Mouse (Mus musculus) natural killer cell, adult 2 months (primary cell): ENCODE data around the gene 1810010H24Rik.
A peak's percentile ranks its signal among the peaks of the same experiment; 100 is the strongest.
"Not testable (repeated sequence)": the region's sequence is repeated elsewhere in the genome, so short reads cannot be mapped to it uniquely, and the experiment has no call there.

Experiments
- DNase-seq, 2 experiments: peaks; one replicate each; pipeline ENCODE4 v3.0.0; 2022; ENCODE audit warnings: low spot score in 2 of 2

The 1810010H24Rik gene

DNA sequence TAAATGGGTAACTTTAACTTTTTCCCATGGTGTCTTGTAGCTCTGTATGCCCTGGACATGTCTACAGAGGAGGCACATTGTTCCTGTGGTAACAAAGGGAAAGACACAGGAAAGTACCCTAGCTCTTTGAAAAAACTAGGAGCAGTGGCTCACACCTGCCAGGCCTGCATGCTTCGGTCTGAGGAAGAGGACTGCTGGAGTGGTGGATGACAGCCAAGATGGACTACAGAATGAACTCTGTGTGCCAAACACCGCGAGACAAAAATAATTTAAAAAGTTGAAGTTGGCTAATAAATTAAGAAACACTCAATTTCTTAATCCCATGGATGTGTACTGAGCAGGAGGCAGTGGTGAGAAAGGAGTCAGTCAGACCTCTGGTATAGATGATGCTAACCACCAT is 15.9 kb downstream of the 1810010H24Rik start:
- no peak for DNase-seq

DNA sequence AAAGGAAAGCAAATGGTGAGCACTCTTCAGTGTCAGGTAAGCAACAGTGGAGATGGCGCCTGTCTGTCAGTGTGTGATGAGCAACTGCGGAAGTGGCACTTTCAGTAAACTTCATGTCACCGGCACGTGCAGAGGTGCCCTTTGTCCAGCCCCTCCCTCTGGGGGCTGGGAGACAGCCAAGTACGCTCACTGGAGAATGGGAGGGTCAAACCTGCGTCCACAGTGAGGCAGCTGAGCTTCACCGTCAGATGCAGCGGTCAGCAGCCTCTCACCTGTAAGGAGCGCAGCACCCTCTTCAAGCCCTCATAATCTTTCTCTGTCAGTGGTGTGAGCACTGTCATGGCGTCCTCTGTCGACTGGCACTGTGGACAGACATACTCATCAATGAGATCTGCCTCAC is 17.9 kb downstream of the 1810010H24Rik start:
- no peak for DNase-seq

DNA sequence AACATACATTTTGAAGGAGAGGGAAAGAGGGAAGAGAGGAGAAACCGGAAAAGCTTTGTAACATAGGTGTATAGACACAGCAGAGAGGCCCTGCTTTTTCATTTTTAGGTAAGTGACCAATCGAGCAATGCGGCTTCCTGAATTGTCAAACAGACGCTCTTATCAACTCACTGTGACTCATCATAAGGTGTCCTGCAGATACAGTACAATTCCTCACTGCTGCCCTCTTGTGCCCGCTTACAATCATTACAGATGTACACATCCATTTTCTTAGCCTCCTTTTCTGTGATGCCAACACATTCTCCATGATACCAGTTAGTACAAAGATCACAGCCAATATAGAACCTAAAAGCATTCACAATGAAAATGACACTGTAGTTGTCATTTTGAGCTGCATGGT is 18.8 kb downstream of the 1810010H24Rik start:
- peak; percentile 59 to 73 for DNase-seq

DNA sequence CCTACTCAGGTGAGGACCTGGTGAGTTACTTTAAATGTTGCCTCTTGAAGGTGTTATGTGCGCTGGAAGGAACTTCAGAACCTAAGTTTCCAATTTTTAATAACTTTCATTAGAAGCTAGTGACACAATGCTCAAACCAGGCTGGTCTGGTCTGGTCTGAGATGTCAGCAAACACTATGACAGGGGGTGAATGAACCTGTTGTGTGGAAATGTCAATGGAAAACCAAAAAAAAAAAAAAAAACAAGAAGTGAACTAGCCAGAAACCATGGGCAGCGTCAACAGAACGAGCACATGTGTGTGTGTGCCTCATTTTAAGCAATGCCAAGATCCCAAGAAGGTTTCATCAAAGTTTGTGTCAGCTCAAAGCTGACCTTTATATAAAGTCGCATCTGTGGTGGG is 20.1 kb downstream of the 1810010H24Rik start:
- no peak for DNase-seq

DNA sequence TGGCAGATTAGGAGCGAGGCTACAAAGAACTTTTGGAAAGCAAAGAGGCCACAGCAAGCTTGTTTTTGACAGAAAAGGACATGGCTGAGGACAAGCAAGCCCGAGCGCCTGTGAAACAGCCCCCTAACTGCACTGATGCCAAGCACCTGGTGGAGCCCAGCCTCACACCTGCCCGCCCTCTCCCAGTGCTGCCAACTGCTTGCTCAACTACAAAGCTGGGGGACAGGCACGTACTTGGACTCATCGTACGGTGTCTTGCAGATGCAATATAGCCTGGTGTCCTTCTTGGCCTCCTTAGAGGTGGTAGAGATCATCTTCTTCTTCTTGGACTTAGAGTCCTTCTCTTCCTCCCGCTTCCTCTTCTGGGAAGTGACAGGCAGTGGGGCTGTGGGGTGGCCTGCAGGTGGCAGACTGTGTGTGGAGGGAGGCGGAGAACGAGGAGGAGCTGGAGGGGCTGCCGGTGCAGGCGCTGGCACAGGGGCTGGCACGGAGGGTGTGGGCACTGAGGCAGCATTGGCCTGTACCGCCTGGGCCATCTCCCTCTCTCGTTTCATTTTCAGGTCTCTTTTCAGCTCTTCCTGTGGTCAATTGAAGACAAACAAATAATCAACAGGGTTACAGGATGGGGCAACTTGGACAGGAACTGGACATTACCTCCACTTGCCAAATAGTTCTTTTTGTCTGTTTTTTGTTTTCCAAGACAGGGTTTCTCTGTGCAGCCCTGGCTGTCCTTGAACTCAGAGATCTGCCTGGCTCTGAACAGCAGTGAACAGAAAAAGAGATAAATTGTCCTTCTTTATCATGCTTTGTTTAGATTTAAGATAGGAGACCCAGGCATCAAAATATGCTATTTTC is 21.5 kb downstream of the 1810010H24Rik start:
- no peak for DNase-seq

DNA sequence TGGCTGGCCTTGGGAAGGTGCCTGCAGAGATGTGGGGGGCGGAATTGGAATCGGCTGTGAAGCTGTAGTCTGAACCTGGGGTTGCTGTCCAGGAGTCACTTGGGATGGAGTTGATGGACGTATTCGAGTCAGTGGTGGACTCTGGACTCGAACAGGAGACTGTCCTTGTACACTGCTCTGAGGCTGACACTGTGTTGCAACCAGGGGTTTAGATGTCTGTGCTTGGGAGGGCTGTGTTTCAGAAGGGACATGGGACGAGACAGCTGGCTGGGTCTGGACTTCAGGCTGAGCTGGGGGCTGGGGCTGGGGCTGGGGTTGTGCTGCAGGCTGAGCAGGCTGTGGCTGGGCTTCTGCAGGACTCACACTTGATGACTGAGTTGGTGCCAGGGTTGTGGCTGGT is 29.4 kb downstream of the 1810010H24Rik start:
- DNase-seq = no peak

DNA sequence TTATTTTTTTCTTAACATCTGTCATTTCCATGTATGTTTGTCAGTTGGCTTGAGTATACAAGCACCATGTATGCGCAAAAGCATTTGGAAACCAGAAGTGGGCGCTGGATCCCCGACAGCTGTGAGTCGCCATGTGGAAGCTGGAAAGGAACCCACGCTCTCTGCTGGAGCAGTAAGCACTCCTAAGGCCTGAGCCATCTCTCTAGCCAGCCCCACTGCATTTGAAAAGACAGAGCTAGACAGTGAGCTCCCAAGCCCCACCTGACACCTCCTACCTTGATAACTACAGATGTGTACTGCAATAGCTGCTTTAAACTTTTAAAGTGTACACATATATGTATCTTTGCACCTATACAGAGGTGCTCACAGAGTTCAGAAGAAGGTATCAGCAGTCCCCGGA is 31.9 kb downstream of the 1810010H24Rik start:
- no peak for DNase-seq

DNA sequence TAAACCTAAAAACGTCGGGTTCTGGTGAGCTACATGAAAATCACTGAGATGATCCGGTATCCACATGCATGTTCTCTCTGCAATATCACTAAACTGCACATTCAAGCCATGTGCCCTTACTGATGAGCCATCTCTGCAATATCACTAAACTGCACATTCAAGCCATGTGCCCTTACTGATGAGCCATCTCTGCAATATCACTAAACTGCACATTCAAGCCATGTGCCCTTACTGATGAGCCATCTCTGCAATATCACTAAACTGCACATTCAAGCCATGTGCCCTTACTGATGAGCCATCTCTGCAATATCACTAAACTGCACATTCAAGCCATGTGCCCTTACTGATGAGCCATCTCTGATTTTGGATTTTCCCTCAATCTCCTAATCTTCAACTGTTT is 34.2 kb downstream of the 1810010H24Rik start:
- not testable (repeated sequence) for DNase-seq

DNA sequence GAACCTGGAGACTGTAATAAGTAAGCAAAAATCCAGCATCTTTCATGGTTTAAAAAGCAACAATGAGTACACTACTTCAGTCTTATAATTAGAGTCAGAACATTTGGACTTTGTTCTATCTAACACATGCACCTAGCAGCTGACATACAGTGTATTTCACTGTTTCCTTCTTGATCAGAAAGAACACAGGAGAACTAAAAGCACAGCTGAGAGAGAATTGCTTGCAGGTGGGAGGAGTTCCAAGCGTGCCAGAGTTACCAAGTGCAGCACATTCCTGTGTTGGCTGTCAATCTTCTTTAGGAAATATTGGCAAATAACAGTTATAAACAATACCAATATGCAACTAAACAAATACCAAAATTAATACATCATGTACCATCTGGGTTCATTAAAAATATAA is 35.5 kb downstream of the 1810010H24Rik start:
- DNase-seq = no peak

DNA sequence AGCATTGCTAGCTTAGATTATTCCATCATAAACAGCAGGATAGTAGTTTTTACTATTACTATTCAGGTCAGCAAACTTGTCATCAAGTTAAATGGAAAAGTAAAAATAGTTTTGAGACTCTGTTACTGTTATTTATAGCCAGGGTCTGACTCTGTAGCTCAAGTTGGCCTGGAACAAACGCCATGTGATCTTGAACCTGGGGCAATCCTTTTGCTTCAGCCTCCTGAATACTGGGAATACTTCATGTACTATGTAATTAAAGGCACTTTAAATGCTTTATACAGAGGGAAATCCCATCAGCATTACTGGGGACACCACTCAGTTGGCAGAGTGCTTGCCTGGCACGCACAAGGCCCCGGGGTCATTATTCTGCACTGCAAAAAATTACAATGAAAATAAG is 37.6 kb downstream of the 1810010H24Rik start:
- DNase-seq = no peak

DNA sequence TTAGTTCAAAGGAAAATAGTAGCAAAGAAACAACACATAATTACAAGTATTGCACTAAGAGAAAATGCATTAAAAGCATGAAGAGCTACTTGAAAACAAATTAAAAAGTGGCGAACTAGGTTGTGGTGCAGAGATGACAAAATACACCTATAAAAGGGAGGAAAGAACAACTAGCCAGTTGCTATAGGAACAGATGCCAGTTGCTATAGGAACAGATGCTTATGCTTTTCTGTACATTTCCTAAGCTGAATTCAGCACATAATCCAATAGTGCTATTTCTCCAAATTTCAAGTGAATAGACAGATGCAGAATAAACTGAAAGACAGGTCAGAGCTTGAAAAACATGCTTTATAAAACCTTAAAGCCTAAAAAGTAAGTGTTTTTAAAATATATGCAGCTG is 39.1 kb downstream of the 1810010H24Rik start:
- no peak for DNase-seq

DNA sequence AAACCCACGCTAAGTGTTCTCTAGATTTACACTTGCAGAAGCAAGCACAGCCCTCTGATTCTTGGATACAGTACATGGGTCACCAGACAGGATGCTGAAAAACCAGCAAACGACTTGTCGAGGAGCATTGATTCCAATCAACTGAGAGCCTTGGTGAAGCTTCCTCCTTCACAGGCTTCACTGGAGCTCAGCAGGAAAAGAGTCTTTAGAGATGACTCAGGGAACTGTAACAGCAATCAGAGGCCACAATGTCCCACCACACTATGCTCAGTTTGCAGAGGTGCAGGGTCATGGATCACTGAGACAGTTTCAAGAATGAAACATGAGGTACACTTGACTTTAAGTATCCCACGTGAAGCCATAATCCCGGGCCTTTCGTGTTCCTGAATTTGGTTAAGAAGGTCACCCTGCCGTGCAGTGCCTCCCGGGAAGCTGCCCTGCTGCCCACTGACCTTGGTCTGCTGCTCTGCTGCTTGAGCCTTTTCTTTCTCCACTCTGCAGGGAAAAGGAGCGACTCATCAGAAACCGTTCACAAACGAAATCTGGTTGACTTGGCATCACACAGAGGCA is 39.8 kb downstream of the 1810010H24Rik start:
- no peak for DNase-seq
